Mouse (Mus musculus) MEL (cell line): ENCODE measurements around the gene Slc25a47. TPM values are rescaled to one million over a fixed set of nuclear protein-coding genes. Genes with fewer than 3 reads are reported as not detected.

ENCODE experiments used
- DNase-seq: peaks from one replicate; pipeline ENCODE4 v3.0.0; 2011; ENCODE audit warnings: low read depth, low spot score
- H3K27ac ChIP-seq: 2 replicates; pipeline ENCODE4 v1.5.1; 2012; ENCODE audit warnings: low read depth, mild to moderate bottlenecking, control low read depth, low read length, moderate library complexity; ENCODE audit not compliant: control insufficient read depth
- H3K27me3 ChIP-seq, 2 experiments: fragments of 150-350 bp in 1 of 2; sonication (generic) in 1 of 2; 2 replicates each; pipeline ENCODE4 v1.6.1; 2012; ENCODE audit warnings: low read length in 2 of 2, mild to moderate bottlenecking in 2 of 2, improper control_type of control experiment in 1 of 2, moderate library complexity in 1 of 2; ENCODE audit not compliant: insufficient read depth in 2 of 2, control insufficient read depth in 1 of 2
- H3K36me3 ChIP-seq, 2 experiments: 2 replicates each; pipeline ENCODE4 v1.6.1; 2012 to 2014; ENCODE audit warnings: low read length in 2 of 2, improper control_type of control experiment in 1 of 2, inconsistent platforms in 1 of 2, mild to moderate bottlenecking in 1 of 2; ENCODE audit not compliant: insufficient read depth in 2 of 2, control insufficient read depth in 1 of 2
- H3K4me1 ChIP-seq, 2 experiments: fragments of 150-350 bp in 1 of 2; sonication (generic) in 1 of 2; 2 replicates each; pipeline ENCODE4 v1.6.1; 2012; ENCODE audit warnings: low read length in 2 of 2, improper control_type of control experiment in 1 of 2, mild to moderate bottlenecking in 1 of 2; ENCODE audit not compliant: insufficient read depth in 2 of 2, control insufficient read depth in 1 of 2
- H3K4me3 ChIP-seq, 2 experiments: fragments of 150-350 bp in 1 of 2; sonication (generic) in 1 of 2; 2 replicates each; pipeline ENCODE4 v1.5.1; 2012; ENCODE audit warnings: low read depth in 2 of 2, low read length in 2 of 2, mild to moderate bottlenecking in 2 of 2, moderate library complexity in 2 of 2, control low read depth in 1 of 2, improper control_type of control experiment in 1 of 2; ENCODE audit not compliant: control insufficient read depth in 1 of 2, insufficient read depth in 1 of 2
- H3K79me2 ChIP-seq: 2 replicates; pipeline ENCODE4 v1.6.1; 2012; ENCODE audit warnings: mild to moderate bottlenecking, low read length, moderate library complexity; ENCODE audit not compliant: control insufficient read depth, poor library complexity, insufficient read depth
- H3K9ac ChIP-seq: 2 replicates; pipeline ENCODE4 v1.6.1; 2012; ENCODE audit warnings: low read depth, mild to moderate bottlenecking, control low read depth, low read length, moderate library complexity; ENCODE audit not compliant: control insufficient read depth, poor library complexity, severe bottlenecking
- H3K9me3 ChIP-seq: fragments of 150-350 bp; sonication (generic); replicated peaks from 2 replicates; pipeline ENCODE4 v1.6.1; 2012; ENCODE audit warnings: mild to moderate bottlenecking, low read length, improper control_type of control experiment, moderate library complexity; ENCODE audit not compliant: insufficient read depth
- CHD2 ChIP-seq: IDR thresholded peaks from 2 replicates; pipeline ENCODE4 v1.6.1; 2011; ENCODE audit warnings: low read length, improper control_type of control experiment
- E2F4 ChIP-seq: IDR thresholded peaks from 2 replicates; pipeline ENCODE4 v1.6.1; 2011; ENCODE audit warnings: low read depth, low read length, improper control_type of control experiment, borderline replicate concordance
- EP300 ChIP-seq, 2 experiments: IDR thresholded peaks; 2 replicates each; pipeline ENCODE4 v1.6.1; 2011; ENCODE audit warnings: improper control_type of control experiment in 2 of 2, low read length in 2 of 2, low read depth in 1 of 2, mild to moderate bottlenecking in 1 of 2
- ETS1 ChIP-seq: IDR thresholded peaks from 2 replicates; pipeline ENCODE4 v1.6.1; 2012; ENCODE audit warnings: low read depth, mild to moderate bottlenecking, inconsistent platforms, low read length, improper control_type of control experiment, moderate library complexity
- GATA1 ChIP-seq: IDR thresholded peaks from 2 replicates; pipeline ENCODE4 v1.6.1; 2011; ENCODE audit warnings: low read depth, low read length, improper control_type of control experiment
- JUND ChIP-seq: IDR thresholded peaks from 2 replicates; pipeline ENCODE4 v1.6.1; 2011; ENCODE audit warnings: low read depth, mild to moderate bottlenecking, improper control_type of control experiment, low read length
- MAFK ChIP-seq: IDR thresholded peaks from 2 replicates; pipeline ENCODE4 v1.6.1; 2011; ENCODE audit warnings: low read depth, mild to moderate bottlenecking, low read length, improper control_type of control experiment, borderline replicate concordance
- MEF2A ChIP-seq: IDR thresholded peaks from 2 replicates; pipeline ENCODE4 v1.6.1; 2014; ENCODE audit warnings: low read depth, mild to moderate bottlenecking, inconsistent platforms, low read length, improper control_type of control experiment; ENCODE audit not compliant: poor library complexity, insufficient replicate concordance, severe bottlenecking; ENCODE audit errors: extremely low read depth
- MYB ChIP-seq: IDR thresholded peaks from 2 replicates; pipeline ENCODE4 v1.6.1; 2011; ENCODE audit warnings: mild to moderate bottlenecking, low read depth, low read length, improper control_type of control experiment
- MYC ChIP-seq: IDR thresholded peaks from 2 replicates; pipeline ENCODE4 v1.6.1; 2011; ENCODE audit warnings: low read depth, mild to moderate bottlenecking, low read length, improper control_type of control experiment, moderate library complexity
- NELFE ChIP-seq: IDR thresholded peaks from 2 replicates; pipeline ENCODE4 v1.6.1; 2011; ENCODE audit warnings: low read depth, low read length, improper control_type of control experiment
- POLR2A ChIP-seq, 2 experiments: IDR thresholded peaks; 2 replicates each; pipeline ENCODE4 v1.6.1; 2011 to 2012; ENCODE audit warnings: low read length in 2 of 2, mild to moderate bottlenecking in 2 of 2, control low read depth in 1 of 2, improper control_type of control experiment in 1 of 2, low read depth in 1 of 2, moderate library complexity in 1 of 2; ENCODE audit not compliant: control insufficient read depth in 1 of 2, insufficient read depth in 1 of 2, poor library complexity in 1 of 2
- POLR2AphosphoS2 ChIP-seq: IDR thresholded peaks from 2 replicates; pipeline ENCODE4 v1.6.1; 2011; ENCODE audit warnings: low read length, improper control_type of control experiment
- POLR2AphosphoS5 ChIP-seq: IDR thresholded peaks from 2 replicates; pipeline ENCODE4 v1.6.1; 2012; ENCODE audit warnings: low read depth, borderline replicate concordance, mild to moderate bottlenecking, inconsistent platforms, low read length, moderate library complexity, mixed read lengths
- RAD21 ChIP-seq: IDR thresholded peaks from 2 replicates; pipeline ENCODE4 v1.6.1; 2011; ENCODE audit warnings: mild to moderate bottlenecking, low read depth, low read length, improper control_type of control experiment
- RCOR1 ChIP-seq: IDR thresholded peaks from 2 replicates; pipeline ENCODE4 v1.6.1; 2012; ENCODE audit warnings: low read depth, mild to moderate bottlenecking, inconsistent platforms, low read length, improper control_type of control experiment
- SIN3A ChIP-seq: IDR thresholded peaks from 2 replicates; pipeline ENCODE4 v1.6.1; 2012; ENCODE audit warnings: low read length, improper control_type of control experiment, inconsistent platforms
- TAL1 ChIP-seq: IDR thresholded peaks from 2 replicates; pipeline ENCODE4 v1.6.1; 2012; ENCODE audit warnings: mild to moderate bottlenecking, inconsistent platforms, low read length, moderate library complexity, mixed read lengths
- TCF12 ChIP-seq: IDR thresholded peaks from 2 replicates; pipeline ENCODE4 v1.6.1; 2014; ENCODE audit warnings: low read depth, mild to moderate bottlenecking, inconsistent platforms, low read length, improper control_type of control experiment, moderate library complexity
- ZNF384 ChIP-seq: IDR thresholded peaks from 2 replicates; pipeline ENCODE4 v1.6.1; 2012; ENCODE audit warnings: low read depth, mild to moderate bottlenecking, inconsistent platforms, low read length, improper control_type of control experiment
- polyA plus RNA-seq, 2 experiments: library from polyadenylated mRNA; stranded (reverse) in 1 of 2; unstranded in 1 of 2; fragments of >175 nt in 1 of 2; fragments of >200 nt in 1 of 2; gene quantifications; 2 replicates each; pipeline versions ENCODE4 v1.2.1 to v1.2.4; 2012; ENCODE audit warnings: low replicate concordance in 2 of 2, low read depth in 1 of 2; ENCODE audit not compliant: insufficient read length in 2 of 2, insufficient read depth in 1 of 2, missing spikeins in 1 of 2
- total RNA-seq: library from RNA; depleted of rRNA; stranded (reverse); fragments of 300-350 nt; gene quantifications from 2 replicates; pipeline ENCODE4 v1.2.3, GENCODE M21; 2012

The Slc25a47 gene
- total and polyA plus RNA-seq, 3 experiments = 15.6 to 17.9 TPM; not detected in 1

DNA sequence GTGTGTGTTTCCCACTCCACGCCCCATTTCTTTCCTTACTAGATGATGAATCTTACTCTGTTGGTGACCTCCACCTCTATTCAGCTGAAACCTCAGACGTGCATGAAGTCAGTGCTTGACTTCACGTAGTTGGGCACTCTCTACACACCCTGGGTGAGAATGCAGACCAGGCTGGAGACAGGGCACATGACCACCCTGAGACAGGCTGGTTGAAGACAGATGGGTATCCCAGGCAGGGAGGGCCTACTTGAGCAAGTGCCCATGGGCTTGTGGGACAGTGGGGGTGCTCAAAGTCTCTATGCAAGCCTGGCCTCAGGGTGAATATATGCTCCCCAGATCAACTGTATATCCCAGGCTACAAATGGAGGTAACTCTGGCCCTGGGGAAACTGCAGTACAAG is 1.5 kb upstream of the Slc25a47 start:
- no peak for DNase-seq
- TF ChIP-seq GATA1 (no peak), MEF2A (no peak), ZNF384 (no peak), SIN3A (no peak), EP300 (IDR thresholded peaks at IDR 0.05; ENCODE audit: low read depth in 1 of 2, low read length in 2 of 2) (no peak), MAFK (no peak), POLR2AphosphoS2 (no peak), NELFE (no peak), MYC (no peak), E2F4 (no peak), JUND (no peak), ETS1 (no peak), MYB (no peak)

GRCm38 (mm10) chr12:108834786-108835185 is 1.1 kb upstream of the Slc25a47 start:
- no peak for DNase-seq
- Histone ChIP-seq H3K27ac (no peak overlapping the region), H3K9ac (no peak overlapping the region; the same call in 1 of the 2 replicates), H3K4me3 (no peak overlapping the region), H3K27me3 (no peaks in the 10 kb centered on the region), H3K79me2 (peaks cover 19% of the 10 kb centered on the region), H3K9me3 (no peaks in the 10 kb centered on the region), H3K4me1 (peaks cover 3 to 14% of the 10 kb centered on the region in 2 experiments; a peak in 3 of 4 replicates), H3K36me3 (peaks cover 0 to 6% of the 10 kb centered on the region in 2 experiments; a peak in 2 of 4 replicates)
- no peak for TF ChIP-seq CHD2
- no peak for TF ChIP-seq POLR2AphosphoS5
- TF ChIP-seq GATA1 = no peak
- no peak for TF ChIP-seq TCF12
- no peak for TF ChIP-seq MAFK
- no peak for TF ChIP-seq ETS1
- no peak for TF ChIP-seq RCOR1
- TF ChIP-seq POLR2A (IDR thresholded peaks at IDR 0.05; ENCODE audit: control insufficient read depth in 1 of 2, insufficient read depth in 1 of 2, low read depth in 1 of 2, low read length in 2 of 2, poor library complexity in 1 of 2) = no peak
- no peak for TF ChIP-seq TAL1
- no peak for TF ChIP-seq RAD21
- TF ChIP-seq MEF2A = no peak

More for the DNA sequence above, 1.5 kb upstream of the Slc25a47 start:
- peaks cover 0 to 6% of the 10 kb centered on the region in 2 experiments; a peak in 2 of 4 replicates for H3K36me3 ChIP-seq
- no peak overlapping the region for H3K27ac ChIP-seq
- H3K4me1 ChIP-seq = peaks cover 3 to 14% of the 10 kb centered on the region in 2 experiments; a peak in 3 of 4 replicates
- no peak overlapping the region for H3K4me3 ChIP-seq
- no peaks in the 10 kb centered on the region for H3K9me3 ChIP-seq
- no peaks in the 10 kb centered on the region for H3K27me3 ChIP-seq
- H3K79me2 ChIP-seq = peaks cover 19% of the 10 kb centered on the region
- no peak overlapping the region for H3K9ac ChIP-seq
